Mouse (Mus musculus) adrenal gland, postnatal 36 days (tissue): ENCODE measurements around the gene Hoxa10. TPM values are rescaled to one million over a fixed set of nuclear protein-coding genes. Genes with fewer than 3 reads are reported as not detected.

Experiments
- DNase-seq, 2 experiments: peaks; one replicate each; pipeline ENCODE4 v3.0.0; 2021; ENCODE audit warnings: mixed read lengths in 1 of 2
- total RNA-seq, 2 experiments: library from RNA; stranded (reverse); gene quantifications; 2 replicates each; pipeline ENCODE4 v1.2.3; 2021

Hoxa10 gene
- total RNA-seq, 2 experiments from 2014 or later, result 0.20 to 0.30 TPM

DNA sequence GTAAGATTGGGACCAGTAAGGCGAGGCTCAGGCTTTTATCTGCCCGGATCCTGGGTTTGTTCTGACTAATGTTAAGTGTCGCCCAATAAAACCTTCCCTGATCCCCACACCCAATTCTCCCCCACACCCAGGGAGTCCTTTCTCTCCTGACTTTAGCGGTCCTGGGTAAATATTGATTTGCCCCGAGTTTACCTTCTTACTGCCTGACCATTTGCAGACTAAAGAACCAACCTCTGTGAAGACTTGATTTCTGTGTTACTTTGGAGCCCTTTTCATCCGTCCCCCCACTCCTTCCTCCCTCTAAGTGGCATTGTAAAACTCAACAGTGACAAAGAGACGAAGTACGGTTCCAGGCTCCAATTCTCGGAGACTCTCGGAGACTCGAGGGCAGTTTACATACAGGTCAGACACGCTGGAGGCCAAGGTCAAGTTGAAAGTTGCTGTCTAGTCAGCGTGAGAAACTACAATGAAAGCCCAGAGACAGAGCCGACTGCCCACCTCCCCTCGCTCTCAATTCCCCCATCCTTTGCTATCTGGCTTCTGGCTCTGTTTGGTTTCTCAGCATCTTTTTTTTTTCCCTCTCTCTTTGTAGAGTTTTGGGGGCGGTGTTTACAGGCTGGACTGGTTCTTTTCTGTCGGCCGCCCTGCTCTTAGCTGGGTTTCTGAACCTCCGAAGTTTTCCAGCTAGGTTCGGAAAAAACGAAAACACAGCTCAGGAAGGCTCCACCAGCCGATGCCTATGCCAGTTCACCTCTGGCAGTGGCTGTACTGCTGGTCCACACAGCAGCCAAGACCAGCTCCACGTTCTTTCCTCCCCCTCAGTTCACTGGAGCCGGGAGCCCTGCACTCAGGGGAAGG is 22.0 kb upstream of the Hoxa10 start:
- DNase-seq, result no peak

DNA sequence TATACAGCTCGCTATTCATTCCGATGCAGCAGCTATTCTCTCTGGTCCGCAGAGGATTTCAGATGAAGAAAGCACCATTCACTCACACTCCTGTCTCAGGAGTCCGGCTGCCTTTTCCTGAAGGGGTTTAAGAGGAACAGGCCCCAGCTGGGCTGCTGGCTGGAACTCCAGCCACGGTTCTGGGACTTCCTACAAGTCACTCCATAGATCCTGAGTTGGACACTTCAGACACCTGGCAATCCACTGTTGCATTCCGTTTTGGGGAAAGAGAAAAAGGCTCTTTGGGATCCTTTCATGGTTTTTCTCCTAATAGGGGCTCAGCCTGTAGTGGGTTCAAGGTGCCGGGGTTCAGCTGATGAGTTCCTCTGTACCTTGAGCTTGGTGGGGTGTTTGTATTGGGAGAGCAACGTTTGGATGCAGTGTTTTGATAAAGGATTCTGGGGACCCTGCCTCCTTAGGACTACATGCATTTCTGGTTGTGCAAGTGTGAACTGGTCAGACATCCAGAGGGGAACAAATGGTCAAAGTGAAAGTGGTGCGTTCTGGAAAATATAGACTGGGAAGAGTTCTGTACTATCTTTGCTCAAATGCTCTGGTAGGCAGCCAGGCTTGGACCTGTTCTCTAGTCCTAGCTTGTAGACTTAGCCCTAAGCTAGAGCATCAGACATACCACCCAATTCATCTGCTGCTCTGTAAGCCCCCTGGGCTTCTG is 21.3 kb upstream of the Hoxa10 start:
- DNase-seq, result no peak

DNA sequence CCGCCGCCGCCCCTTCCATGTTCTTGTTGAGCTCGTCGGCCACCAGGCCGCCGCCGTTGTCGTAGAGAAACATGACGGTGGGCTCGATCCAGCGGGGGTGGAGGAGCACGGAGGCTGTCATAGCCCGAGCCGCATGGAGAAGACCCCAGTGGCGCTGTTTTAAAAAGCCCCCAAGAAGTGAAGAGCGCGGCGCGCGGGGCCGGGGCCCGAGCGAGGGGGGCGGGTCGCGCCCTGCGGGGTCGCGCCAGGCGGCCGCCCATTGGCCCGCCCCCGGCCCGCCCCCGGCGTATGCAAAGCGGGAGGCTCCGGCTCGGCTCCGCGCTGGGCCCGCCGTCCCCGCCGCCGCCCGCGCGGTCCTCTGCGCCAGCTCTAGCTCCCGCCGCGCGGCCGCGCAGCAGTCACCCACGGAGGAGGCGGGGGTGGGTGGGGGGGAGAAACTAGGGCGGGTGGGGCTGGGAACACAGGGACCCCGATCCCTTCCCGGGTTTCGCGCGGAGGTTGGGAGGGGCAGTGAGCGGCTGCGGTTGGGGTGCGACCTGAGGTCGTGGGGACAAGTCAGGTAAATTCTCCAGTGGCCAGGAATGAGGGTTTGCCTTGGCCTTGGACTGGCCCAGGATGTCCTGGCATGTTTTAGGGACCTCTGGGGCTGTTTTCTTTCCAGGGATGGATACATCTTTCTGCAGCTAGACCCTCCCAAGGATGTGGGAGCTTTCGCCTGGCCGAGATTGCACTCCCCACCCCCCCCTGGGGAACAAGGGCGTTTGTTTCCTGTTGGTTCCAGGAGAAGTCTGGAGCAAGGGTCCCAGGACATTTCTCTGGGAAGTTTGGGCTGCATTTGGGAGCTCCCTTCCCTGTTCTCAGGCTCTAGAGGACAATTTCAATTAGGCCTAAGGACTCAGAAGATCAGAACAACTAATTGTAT is 20.3 kb upstream of the Hoxa10 start, which contains the start of gene Hoxa13:
Gene Hoxa13, minus strand, starts transcription at position 227 of the 922 bp plus-strand sequence.
- DNase-seq, result peak in 1 of 2 experiments; percentile 45

DNA sequence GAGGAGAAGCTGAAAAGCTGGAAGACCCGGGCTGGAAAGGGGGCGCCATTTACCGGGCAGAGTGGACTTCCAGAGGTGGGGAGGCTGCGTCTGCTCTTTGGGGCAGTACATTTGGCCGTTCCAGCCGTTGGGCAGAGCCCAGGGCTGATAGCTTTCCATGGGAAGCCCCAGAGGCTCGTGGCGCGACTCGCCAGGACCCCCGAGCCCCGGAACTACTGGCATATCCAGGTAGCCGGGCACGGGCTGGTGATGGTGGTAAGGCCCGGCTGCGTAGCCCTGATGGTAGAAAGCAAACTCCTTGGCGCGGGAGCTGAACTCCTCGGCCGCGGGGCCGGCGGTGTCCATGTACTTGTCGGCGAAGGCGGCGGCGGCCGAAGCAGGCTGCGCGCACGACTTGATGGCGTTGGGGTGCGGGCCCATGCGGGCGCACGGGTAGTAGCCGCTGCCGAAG is 19.2 kb upstream of the Hoxa10 start:
- no peak for DNase-seq

DNA sequence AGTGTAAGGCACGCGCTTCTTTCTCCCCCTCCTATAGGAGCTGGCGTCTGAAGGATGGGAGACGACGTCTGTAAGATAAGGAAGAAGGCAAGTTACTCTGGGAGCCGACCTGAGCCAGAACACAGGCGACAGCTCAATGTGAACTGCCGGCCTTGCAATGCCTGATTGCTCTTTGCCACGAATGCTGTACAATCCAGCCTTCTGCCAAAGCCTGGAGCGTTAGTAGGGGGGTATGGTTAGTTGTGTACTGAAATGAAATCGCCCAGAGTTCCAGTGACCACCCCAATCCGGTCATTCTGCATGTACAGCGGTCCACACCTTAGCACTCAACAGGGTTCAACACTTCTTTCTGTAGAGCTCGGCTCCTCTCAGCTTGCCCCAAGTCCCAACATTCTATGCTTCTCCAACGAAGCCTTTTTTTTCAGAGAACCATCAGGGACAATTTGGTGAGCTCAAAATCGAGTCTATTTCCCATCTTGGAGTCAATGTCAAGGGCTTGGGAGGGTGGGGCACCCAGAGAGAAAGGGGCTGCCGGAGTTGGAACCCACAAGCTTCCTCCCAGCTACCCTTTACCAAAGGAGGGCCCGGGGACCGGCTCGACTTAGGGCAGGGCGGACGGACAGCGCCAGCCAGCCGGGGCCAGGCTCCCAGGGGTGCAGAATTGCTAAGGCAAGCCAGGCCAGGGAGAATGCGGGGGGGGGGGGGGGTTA is 18.6 kb upstream of the Hoxa10 start:
- no peak for DNase-seq

DNA sequence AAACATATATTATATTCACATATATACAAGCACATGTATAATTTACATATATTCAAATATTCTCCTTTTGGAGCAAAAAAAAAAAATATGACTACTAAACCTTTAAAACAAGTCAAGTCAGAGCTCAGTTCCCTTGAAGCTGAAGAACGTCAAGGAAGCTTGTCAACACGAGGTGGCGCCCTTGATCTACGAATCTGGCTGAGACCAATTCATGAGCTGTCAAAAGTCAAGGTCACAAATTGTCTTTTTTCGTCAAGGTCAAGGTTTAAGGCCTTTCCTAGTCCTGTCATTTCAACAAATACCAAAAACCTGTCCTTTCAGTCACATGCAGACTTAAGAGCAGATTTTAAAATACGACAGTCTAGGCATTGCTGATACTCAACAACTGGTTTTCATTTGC is 16.3 kb upstream of the Hoxa10 start:
- DNase-seq, result peak; percentile 79 to 80

DNA sequence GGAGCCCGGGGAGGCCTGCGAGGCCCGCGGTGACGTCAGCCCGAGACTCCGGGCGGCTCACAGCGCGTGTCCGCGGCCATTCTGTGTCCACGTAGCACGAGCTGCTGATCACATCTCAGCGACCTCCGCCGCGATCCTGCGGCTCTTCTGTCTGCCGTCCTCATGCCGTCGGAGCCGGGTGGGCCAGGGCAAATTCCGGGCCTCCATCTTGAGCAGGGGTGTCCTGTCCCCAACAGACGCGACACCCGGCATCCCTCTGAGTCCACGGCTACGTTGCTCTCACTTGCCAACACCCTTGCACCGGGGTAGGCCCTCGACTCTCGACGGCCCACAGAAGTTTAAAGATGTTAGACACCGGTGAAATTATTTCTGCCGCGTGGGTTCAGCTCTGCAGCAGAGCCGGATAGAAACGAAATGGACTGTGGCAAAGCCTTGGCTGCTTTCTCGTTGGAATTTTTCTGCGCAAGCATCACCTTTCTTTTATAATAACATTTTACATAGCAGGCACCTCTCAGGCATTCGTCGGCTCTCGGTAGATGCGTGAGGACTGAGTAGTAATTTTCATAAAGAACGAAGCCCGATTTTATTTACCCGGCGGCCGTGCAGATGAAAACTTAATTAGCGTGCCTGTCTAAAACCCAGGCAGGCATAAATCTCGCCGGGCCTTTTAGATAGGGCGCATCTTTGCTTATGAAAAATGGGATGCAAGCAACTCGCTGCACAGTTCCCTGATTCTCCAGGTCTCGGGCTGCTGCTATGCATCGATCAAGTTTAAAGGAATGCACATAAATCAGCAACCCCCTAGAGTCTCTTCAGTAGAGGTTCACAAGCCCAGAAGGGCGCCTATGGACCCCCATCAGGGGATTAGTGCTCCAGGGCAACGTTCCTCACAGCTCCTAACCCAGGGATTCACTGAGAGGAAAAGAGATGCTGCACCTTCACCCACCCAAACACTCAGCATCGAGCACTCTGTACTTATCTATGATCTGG is 13.2 kb upstream of the Hoxa10 start:
- no peak for DNase-seq

DNA sequence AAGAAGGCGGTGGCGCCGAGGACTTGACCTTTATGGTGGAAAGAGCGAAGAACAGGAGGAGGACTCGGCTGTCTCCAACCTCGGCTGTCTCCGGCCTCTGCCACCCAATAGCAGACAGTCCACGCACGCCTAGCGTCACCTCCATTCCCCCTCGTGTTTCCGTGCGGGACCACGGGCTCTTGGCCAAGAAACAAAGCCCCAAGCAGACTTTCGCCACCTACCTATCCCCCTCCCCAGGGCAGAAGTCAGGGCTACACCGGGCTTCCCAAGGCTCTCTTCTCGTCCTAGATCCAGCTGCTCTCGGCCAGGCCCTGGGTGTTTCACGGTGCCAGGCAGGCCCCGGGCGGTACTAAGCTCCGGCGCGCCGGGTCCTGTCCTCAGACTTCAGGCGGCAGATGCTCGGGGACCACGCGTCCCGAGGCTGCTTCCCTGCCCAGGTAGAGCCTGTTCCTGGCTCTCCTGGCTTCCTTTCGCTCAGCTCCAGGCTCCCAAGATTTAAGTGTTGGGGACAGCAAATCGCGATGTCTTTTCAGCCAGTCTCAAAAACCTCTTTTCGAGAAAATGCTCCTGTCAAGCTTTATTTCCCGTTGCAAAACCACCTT is 12.2 kb upstream of the Hoxa10 start:
- DNase-seq, result no peak

DNA sequence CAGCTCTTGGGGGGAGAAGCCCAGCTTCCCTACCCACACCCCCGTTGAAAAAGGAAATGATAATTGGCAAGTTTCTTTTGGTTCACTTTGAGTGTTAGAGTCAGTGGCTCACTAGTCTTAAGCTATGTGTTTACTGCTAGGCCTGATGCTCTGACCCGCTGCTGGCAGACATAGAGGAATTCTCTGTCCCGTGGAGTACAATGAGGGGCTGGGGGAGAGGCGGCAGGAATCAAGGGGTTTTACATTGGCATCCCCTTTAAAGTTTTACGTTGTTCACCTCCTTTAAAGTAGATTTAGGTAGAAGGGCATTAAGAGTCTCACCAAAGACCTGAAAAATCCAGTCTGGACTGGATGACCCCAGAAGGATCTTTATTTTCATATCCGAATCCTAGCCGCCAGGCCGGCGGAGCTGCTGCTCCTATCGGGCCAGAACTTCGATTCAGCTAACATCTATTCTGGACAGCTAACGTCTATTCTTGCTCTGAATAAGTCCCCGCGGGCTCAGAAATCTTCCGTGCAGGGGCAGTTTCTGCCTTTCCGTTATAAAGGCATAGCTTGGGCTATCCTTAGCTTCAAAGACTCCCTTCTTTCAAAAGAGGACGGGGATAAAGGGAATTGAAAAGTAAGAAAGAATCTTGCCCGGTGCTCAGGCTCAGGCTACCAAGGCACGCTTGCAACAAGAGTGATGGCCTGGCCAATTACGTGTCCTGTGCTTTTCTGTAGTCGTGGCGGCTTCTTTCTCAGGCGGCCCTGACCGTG is 11.5 kb upstream of the Hoxa10 start:
- DNase-seq, result no peak

DNA sequence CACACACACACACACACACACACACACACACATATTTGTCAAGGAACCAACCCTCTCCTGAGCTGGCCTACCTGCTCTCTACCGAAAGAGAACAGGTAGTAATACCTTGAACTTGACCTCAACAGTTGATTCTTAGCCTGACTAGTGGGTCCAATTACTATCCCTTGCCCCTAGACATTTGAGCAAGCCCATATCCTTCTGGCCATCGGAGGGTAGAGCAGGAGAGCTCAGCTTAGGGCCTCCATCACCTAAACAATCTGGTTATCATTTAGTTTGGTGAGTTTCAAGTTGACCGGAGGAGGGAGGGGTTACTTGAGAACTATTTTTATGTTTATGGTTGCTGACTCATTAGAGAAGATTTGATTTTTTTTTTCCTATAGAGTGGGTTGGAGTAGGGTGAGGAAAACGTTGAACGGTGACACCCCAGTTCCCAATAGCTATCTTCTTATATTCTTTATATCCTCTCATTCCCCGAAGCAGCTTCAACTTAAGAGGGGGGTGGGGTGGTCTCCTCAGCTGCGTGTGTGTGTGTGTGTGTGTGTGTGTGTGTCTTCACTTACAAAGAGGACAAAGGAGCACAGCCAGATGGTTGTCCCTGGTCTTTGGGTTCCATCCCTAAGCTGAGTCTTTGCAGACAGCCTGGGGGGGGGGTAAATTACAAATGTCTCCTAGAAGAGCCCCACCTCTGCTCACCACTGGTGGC is 10.7 kb upstream of the Hoxa10 start:
- no peak for DNase-seq

DNA sequence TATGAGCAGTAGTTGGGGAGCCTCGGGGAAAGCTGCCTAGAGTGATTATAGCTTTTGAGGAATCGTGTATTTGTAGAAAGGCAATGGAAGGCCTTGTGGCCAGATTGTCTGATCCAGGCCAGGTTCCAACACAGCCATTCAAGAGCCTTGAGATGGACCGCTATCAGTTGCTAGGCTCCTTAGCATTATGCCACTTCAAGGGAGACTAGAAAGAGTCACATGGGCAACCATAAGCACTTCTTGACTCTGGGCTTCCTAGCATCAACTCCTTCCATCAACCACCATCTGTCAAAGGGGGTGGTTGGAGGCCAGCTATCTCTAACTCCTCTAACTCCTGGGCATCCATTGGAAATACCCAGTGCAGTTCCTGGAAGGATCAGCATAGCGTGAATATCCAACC is 9.2 kb upstream of the Hoxa10 start:
- no peak for DNase-seq

DNA sequence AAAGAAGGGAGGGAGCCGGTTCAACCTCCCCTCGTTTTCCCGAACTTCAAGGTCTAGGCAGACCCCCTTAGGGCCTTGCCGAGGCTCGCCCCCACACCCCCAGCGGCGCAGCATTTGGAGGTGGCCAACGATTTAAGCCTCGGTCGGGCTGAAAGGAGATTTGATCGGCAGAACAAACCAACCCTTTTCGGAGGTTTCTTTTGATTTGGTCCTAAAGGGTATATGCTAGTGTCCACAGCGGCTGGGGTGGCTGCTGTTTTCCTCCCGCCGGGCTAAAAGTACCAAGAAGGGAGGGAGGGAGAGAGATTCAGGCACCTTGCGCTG is 8.7 kb upstream of the Hoxa10 start:
- DNase-seq, result no peak

DNA sequence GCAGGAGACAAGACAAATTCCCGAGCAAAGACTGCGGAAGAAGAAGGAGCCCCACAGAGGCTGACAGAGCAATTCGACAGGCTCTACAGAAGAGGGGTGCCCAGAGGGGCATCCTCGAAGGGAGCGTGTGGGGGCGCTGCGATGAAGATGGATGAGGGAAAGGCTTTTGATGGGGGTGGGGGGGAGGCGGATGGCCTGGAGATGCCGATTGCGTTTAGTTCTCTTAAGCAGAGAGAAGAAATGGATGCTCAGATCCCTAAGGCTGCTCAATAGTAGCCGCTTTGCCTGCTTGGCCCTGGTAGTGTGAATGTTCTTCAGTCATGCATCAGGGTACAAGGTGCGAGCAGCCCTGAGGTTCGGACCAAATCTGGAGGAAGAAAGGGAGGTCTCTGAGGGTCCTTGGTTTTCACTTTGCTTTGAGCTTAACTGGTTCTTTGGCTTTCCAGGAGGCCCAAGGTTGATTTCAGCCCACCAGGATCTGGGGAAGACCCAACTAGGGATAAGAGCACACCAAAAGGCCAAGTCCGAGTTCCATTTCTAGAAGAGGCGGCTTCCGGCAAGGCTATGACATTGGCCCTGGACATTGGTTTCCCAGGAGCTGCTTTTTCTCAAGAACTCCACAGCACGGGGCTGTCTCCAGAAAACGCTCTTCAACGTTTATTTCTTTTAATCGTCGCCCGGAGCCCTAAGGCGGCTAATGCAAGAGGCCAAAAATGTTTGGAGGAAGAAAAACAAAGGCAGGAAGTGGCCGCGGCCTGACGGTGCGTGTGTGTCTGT is 8.2 kb upstream of the Hoxa10 start:
- DNase-seq, result no peak

DNA sequence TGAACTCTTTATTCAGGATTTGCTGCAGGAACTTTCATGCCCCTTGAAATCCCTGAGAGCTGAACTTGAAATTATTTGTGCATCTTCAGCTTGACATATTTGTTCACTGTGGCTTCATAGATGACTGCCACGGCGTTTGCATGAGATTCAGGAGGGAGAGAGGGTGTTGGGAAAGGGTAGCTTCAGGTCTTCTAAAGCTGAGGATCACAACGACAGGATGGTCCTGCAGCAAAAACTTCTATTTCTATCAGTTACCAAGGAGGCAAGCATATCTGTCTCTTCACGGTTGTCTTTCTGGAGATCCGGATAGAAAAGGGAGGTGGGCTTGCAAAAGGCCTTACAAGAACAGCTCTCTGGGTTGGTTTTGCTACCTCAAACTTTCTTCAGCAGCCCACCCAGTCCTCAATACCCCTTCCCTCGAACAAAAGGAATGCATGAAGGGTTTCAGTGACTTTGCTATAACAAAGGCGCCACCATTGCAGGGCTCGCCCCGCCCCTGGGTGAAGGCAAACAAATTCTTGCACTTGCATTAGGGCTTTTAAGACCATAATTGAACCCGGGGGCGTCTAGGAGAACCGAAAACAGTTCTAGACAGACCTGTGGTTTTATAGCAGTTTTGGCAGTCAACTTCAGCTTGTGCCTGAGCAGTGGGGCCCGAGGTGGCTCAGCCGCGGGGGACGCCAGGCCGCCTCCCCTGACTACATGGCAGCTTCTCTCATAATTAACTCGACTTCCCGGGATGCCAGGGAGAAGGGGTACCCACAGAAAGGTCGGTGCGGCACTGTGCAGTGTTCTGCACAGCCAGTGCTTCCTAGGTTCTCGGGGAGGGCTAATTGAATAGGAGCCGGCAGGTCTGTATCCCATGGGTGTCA is 7.3 kb upstream of the Hoxa10 start:
- DNase-seq, result no peak

DNA sequence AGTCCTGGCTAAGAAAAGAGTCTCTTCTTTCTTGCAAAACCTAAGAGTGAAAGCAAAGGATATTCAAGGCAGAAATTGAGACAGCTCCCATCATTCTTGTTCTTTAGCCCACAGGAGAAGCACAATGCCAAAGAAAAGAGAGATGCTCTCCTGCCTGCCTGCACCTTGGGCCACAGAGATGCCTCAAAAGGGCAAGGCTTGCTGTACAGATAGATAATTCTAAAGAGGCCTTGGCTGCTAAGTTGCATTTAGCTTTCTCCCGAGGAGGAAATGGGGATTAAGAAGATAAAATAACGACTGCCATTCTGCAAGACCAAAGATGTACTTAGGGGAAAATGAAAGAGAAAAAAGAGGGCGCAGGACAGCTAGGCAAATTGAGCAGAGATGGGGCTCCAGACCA is 6.3 kb upstream of the Hoxa10 start:
- no peak for DNase-seq

DNA sequence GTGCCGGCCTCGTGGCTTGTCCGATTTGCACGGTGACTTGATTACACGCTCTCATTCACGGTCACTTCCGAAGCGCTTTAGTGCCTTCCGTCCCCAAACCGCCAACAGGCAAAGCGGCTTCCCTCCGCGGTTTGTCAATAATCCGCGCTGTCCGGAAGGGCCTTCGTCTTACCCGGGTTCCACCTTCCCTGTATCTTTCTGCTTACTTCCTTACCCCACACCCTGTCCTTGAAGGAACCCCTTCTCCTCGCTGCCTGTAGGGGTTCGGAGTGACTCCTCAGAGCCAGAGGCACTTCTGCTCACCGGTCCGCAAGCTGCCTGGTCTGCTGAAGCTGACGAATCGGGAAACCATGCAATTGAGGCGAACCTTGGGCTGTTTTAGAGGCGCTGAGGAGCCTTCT is 5.7 kb upstream of the Hoxa10 start:
- DNase-seq, result no peak

DNA sequence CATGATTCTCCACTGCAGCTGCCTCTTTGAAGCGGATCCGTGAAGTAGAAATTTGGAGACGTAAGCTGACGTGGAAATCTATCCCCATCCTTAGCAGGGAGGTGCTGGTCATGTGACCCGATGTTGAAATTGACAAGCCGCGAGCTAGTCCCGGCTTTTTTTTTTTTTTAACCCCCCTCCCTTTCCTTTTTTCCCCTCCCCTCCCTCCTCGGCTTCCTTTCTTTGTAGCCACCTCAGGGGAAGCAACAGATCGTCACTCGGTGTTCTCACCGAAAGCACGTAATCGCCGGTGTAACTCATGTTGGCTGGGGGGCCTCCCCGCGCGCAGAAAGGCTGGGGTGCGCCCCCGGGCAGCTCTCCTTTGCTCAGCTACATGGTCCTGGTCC is 5.1 kb upstream of the Hoxa10 start, which contains the start of gene Hoxa11:
Gene Hoxa11, minus strand, starts transcription at position 54 of the 386 bp plus-strand sequence.
- no peak for DNase-seq
